Comparison of ENCODE assay signal across 15 mouse cellular contexts in the genomic region with DNA sequence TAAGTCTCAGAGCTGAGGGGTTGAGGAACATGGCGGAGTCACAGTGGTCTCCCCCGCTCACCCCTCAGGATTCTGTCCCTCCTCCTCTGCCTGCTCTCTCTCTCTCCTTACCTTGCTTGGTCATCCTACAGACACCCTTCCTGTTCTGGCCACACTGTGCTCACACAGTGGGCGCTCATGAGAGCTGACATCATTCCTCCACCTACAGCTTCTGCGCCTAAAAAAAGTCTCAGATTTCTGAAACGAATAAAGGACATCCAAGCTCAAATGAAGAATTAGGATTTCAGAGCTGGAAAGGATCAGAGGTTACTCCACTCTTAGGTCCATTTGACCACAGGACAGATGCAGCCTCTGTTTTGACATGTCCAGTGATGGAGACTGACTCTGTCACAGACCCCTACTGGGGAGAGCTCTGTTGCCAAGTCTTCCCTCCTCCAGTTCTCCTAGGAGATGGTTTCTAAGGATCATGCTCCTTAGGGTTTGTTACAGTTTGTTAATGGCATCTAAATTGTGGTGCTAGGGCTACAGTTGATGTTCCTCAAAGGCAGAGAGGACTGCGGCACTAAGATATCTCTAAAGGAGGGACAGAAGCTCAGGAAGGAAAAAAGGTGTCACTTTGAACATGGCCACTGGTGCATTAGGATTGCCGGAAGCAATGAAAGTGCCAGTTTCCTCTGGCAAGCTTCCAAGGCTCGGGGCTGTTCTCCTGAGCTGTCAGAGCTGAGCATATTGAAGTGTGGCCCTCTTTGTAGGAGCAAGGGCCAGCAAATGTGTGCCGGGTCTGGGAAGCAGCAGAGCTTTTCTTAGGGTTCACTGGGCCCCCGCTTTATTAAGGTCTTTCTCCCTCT. TPM values are rescaled to one million over a fixed set of nuclear protein-coding genes. Genes with fewer than 3 reads are reported as not detected.
DNase-seq lines count a peak whose midpoint lies in the region; ATAC-seq and TF ChIP-seq lines count a peak whose summit lies in the region.
"Had no signal": no experiment of that assay in that cellular context is flagged by ENCODE, and none has a peak within 500 bp of the region (broad histone marks: within the 10 kb centered on the region; RNA-seq: fewer than 3 reads in every experiment).

No protein-coding gene starts in this region.

- peaks cover 37% of the 10 kb centered on the region for H3K36me3 ChIP-seq in heart, embryonic 16.5 days (ENCODE audit: control insufficient read depth, insufficient read depth)
- peaks cover 76% of the 10 kb centered on the region for H3K36me3 ChIP-seq in heart, embryonic 12.5 days
- H3K36me3 ChIP-seq in midbrain, postnatal 0 days (ENCODE audit: insufficient read depth, low read length) = peaks cover 33% of the 10 kb centered on the region
- peaks cover 20% of the 10 kb centered on the region; the same call in 1 of the 2 replicates for H3K36me3 ChIP-seq in midbrain, embryonic 15.5 days (replicated peaks)
- H3K36me3 ChIP-seq in kidney, embryonic 16.5 days (ENCODE audit: insufficient read depth, low read length) = no peaks in the 10 kb centered on the region
- H3K36me3 ChIP-seq: stomach, embryonic 15.5 days had no signal

- TF ChIP-seq POLR2A in cortical plate, adult 2 months (IDR thresholded peaks at IDR 0.05; ENCODE audit: extremely low read depth, insufficient read depth, low read length) = peak; percentile 8; the same call in 1 of the 2 replicates

- no peak overlapping the region for H3K9ac ChIP-seq in heart, embryonic 16.5 days (ENCODE audit: low read length)
- no peak overlapping the region for H3K9ac ChIP-seq in heart, embryonic 12.5 days
- H3K9ac ChIP-seq in midbrain, postnatal 0 days (replicated peaks; ENCODE audit: low read length, poor library complexity, severe bottlenecking) = no peak overlapping the region
- H3K9ac ChIP-seq in midbrain, embryonic 15.5 days = no peak overlapping the region
- H3K9ac ChIP-seq in kidney, embryonic 16.5 days (replicated peaks; ENCODE audit: low read length) = no peak overlapping the region
- H3K9ac ChIP-seq: heart, embryonic 15.5 days; stomach, embryonic 15.5 days had no signal

- no peak overlapping the region for H3K4me2 ChIP-seq in heart, embryonic 16.5 days (ENCODE audit: low read depth, low read length)
- H3K4me2 ChIP-seq in heart, embryonic 12.5 days = no peak overlapping the region
- H3K4me2 ChIP-seq in midbrain, postnatal 0 days (ENCODE audit: low read depth, low read length, poor library complexity, severe bottlenecking) = no peak overlapping the region
- H3K4me2 ChIP-seq in midbrain, embryonic 15.5 days = no peak overlapping the region
- H3K4me2 ChIP-seq in kidney, embryonic 16.5 days (replicated peaks; ENCODE audit: low read depth, low read length) = no peak overlapping the region
- H3K4me2 ChIP-seq: heart, embryonic 15.5 days had no signal

- H3K4me1 ChIP-seq in heart, embryonic 16.5 days (ENCODE audit: control insufficient read depth, insufficient read depth, low read length) = peaks cover under 1% of the 10 kb centered on the region; the same call in 1 of the 2 replicates
- H3K4me1 ChIP-seq in heart, embryonic 12.5 days (replicated peaks) = peaks cover 10% of the 10 kb centered on the region
- no peaks in the 10 kb centered on the region for H3K4me1 ChIP-seq in midbrain, postnatal 0 days (ENCODE audit: insufficient read depth, low read length)
- H3K4me1 ChIP-seq in midbrain, embryonic 15.5 days = peaks cover 17% of the 10 kb centered on the region
- H3K4me1 ChIP-seq in cortical plate, adult 2 months (ENCODE audit: control insufficient read depth, insufficient read depth, low read length) = peaks cover 2% of the 10 kb centered on the region; the same call in 1 of the 2 replicates
- H3K4me1 ChIP-seq in kidney, embryonic 16.5 days (ENCODE audit: insufficient read depth, low read length) = 0 out of 2 replicates have a peak, but pooled peaks cover 11% of the 10 kb centered on the region

- H3K4me3 ChIP-seq in heart, embryonic 16.5 days (ENCODE audit: low read length) = no peak overlapping the region
- no peak overlapping the region for H3K4me3 ChIP-seq in heart, embryonic 12.5 days
- H3K4me3 ChIP-seq in midbrain, postnatal 0 days (ENCODE audit: low read depth, low read length) = no peak overlapping the region
- H3K4me3 ChIP-seq in midbrain, embryonic 15.5 days = no peak overlapping the region
- H3K4me3 ChIP-seq in cortical plate, adult 2 months (ENCODE audit: insufficient read depth, low read length) = no peak overlapping the region
- H3K4me3 ChIP-seq in kidney, embryonic 16.5 days (ENCODE audit: low read length) = no peak overlapping the region
- H3K4me3 ChIP-seq: heart, embryonic 15.5 days; myocyte; stomach, embryonic 15.5 days had no signal

- H3K27me3 ChIP-seq in heart, embryonic 16.5 days (ENCODE audit: control insufficient read depth, insufficient read depth, low read length) = peaks cover 6% of the 10 kb centered on the region
- H3K27me3 ChIP-seq in heart, embryonic 12.5 days (replicated peaks) = 0 out of 2 replicates have a peak, but pooled peaks cover 6% of the 10 kb centered on the region
- no peaks in the 10 kb centered on the region for H3K27me3 ChIP-seq in midbrain, postnatal 0 days (ENCODE audit: insufficient read depth, low read length)
- H3K27me3 ChIP-seq in midbrain, embryonic 15.5 days (replicated peaks) = no peaks in the 10 kb centered on the region
- peaks cover 7% of the 10 kb centered on the region; the same call in 1 of the 2 replicates for H3K27me3 ChIP-seq in kidney, embryonic 16.5 days (ENCODE audit: insufficient read depth, low read length)
- H3K27me3 ChIP-seq: stomach, embryonic 15.5 days had no signal

- no peak for ATAC-seq in heart, embryonic 16.5 days (replicated peaks; ENCODE audit: extremely low read depth, insufficient read depth, low FRiP score)
- no peak for ATAC-seq in heart, embryonic 12.5 days (ENCODE audit: insufficient number of reproducible peaks, low FRiP score)
- no peak for ATAC-seq in midbrain, postnatal 0 days (ENCODE audit: low FRiP score)
- ATAC-seq in midbrain, embryonic 15.5 days (replicated peaks) = no peak
- no peak for ATAC-seq in kidney, embryonic 16.5 days (ENCODE audit: low FRiP score, low TSS enrichment)
- no peak for ATAC-seq in activated CD4-positive, CD25-positive, alpha-beta regulatory T cell, adult 4 months

- H3K27ac ChIP-seq in heart, embryonic 16.5 days (ENCODE audit: low read length) = peak overlapping the region; percentile 23; the same call in 1 of the 2 replicates
- H3K27ac ChIP-seq in heart, embryonic 12.5 days (ENCODE audit: poor library complexity, severe bottlenecking) = no peak overlapping the region
- H3K27ac ChIP-seq in midbrain, postnatal 0 days (ENCODE audit: low read depth, low read length) = no peak overlapping the region
- no peak overlapping the region for H3K27ac ChIP-seq in midbrain, embryonic 15.5 days
- H3K27ac ChIP-seq in cortical plate, adult 2 months (ENCODE audit: insufficient read depth, low read length) = peak overlapping the region; percentile 22; the same call in 1 of the 2 replicates
- no peak overlapping the region for H3K27ac ChIP-seq in kidney, embryonic 16.5 days (ENCODE audit: low read length)
- H3K27ac ChIP-seq: stomach, embryonic 15.5 days had no signal

- 66% methylated on average over 10 of the region's 10 CpGs for WGBS in heart, embryonic 16.5 days
- WGBS in heart, embryonic 12.5 days = 71% methylated on average over 10 of the region's 10 CpGs
- WGBS in midbrain, postnatal 0 days = 76% methylated on average over 10 of the region's 10 CpGs
- WGBS in midbrain, embryonic 15.5 days = 84% methylated on average over 10 of the region's 10 CpGs
- WGBS in kidney, embryonic 16.5 days = 78% methylated on average over 10 of the region's 10 CpGs

- H3K9me3 ChIP-seq in heart, embryonic 16.5 days (replicated peaks; ENCODE audit: control insufficient read depth, low read length) = no peaks in the 10 kb centered on the region
- H3K9me3 ChIP-seq in heart, embryonic 12.5 days (replicated peaks) = no peaks in the 10 kb centered on the region
- H3K9me3 ChIP-seq in midbrain, postnatal 0 days (ENCODE audit: low read length) = no peaks in the 10 kb centered on the region
- no peaks in the 10 kb centered on the region for H3K9me3 ChIP-seq in midbrain, embryonic 15.5 days
- no peaks in the 10 kb centered on the region for H3K9me3 ChIP-seq in kidney, embryonic 16.5 days (ENCODE audit: low read length)
- H3K9me3 ChIP-seq: heart, embryonic 15.5 days; stomach, embryonic 15.5 days had no signal

- peak; percentile 51 for DNase-seq in midbrain, postnatal 0 days (ENCODE audit: low spot score)
- DNase-seq in cerebellum, adult 18-20 months = peak; percentile 41 to 47
- DNase-seq: adrenal gland, postnatal 36 days; gastrocnemius, postnatal 25 days; kidney, adult 18-20 months; thymus, postnatal 36 days had no signal

- no peak for TF ChIP-seq CTCF in midbrain, postnatal 0 days (IDR thresholded peaks at IDR 0.05)
- TF ChIP-seq CTCF in cortical plate, adult 2 months (IDR thresholded peaks at IDR 0.05; ENCODE audit: extremely low read depth, insufficient read depth, low read length) = no peak

RNA-seq across cellular contexts. Expression of a gene that starts 33.0 kb away (rescaled TPM):
- 6.6 and 11.4 TPM in 2 replicates for polyA plus RNA-seq in heart, embryonic 16.5 days (2015; fragmentation: Nextera tagmentation; extraction: Ambion mirVana)
- polyA plus RNA-seq in heart, embryonic 12.5 days (2016; fragmentation: Nextera tagmentation; extraction: Ambion mirVana) = 8.3 and 9.1 TPM in 2 replicates
- 7.7 and 8.2 TPM in 2 replicates for total RNA-seq in midbrain, postnatal 0 days (2014; rRNA removed)
- 13.2 and 15.3 TPM in 2 replicates for polyA plus RNA-seq in midbrain, postnatal 0 days (2015; fragmentation: Nextera tagmentation; extraction: Ambion mirVana)
- polyA plus RNA-seq in midbrain, embryonic 15.5 days (2015; fragmentation: Nextera tagmentation; extraction: Ambion mirVana) = 16.7 and 17.6 TPM in 2 replicates
- 7.0 and 7.1 TPM in 2 replicates for polyA plus RNA-seq in cortical plate, adult 2 months (2012; rRNA removed)
- 15.7 and 16.1 TPM in 2 replicates for polyA plus RNA-seq in kidney, embryonic 16.5 days (2015; fragmentation: Nextera tagmentation; extraction: Ambion mirVana)
- polyA plus RNA-seq in activated CD4-positive, CD25-positive, alpha-beta regulatory T cell, adult 4 months (2017; shearing (Covaris generic)) = 1 to 10 TPM; 5.4 to 8.3 TPM

Comparison
In these comparisons a context has a peak if more than half of its experiments do, and no peak if none do; other contexts are left out.
1. H3K27ac ChIP-seq: peak in heart, embryonic 16.5 days (single experiment) and cortical plate, adult 2 months (single experiment); none in heart, embryonic 12.5 days (single experiment), midbrain, postnatal 0 days (single experiment), midbrain, embryonic 15.5 days (single experiment) and kidney, embryonic 16.5 days (single experiment).